Mouse (Mus musculus) heart, embryonic 13.5 days (tissue): ENCODE measurements at regions not wholly inside any gene's neighbourhood (a gene's known extent, or its start where the extent isn't known, plus 50 kb on each side); places are given as distances from the start of the nearest gene placed in this dataset.
"Not testable (repeated sequence)": the region's sequence is repeated elsewhere in the genome, so short reads cannot be mapped to it uniquely, and the experiment has no call there.

Source experiments
- ATAC-seq: fragments of 200-750 bp; cut with Nextera tagmentation; 2 replicates; pipeline ENCODE4 v1.8.0; 2017; ENCODE audit warnings: moderate TSS enrichment; ENCODE audit not compliant: insufficient number of reproducible peaks, low FRiP score, low TSS enrichment; ENCODE audit errors: extremely low read depth
- H3K27ac ChIP-seq: fragments of 300-500 bp; sonication (generic); replicated peaks from 2 replicates; pipeline ENCODE4 v1.5.1; 2015; ENCODE audit warnings: moderate library complexity, mild to moderate bottlenecking, inconsistent platforms
- H3K27me3 ChIP-seq: fragments of 300-500 bp; sonication (generic); replicated peaks from 2 replicates; pipeline ENCODE4 v1.6.1; 2015; ENCODE audit warnings: mild to moderate bottlenecking, inconsistent platforms
- H3K36me3 ChIP-seq: fragments of 300-500 bp; sonication (generic); 2 replicates; pipeline ENCODE4 v1.6.1; 2015; ENCODE audit warnings: mild to moderate bottlenecking, inconsistent platforms
- H3K4me1 ChIP-seq: fragments of 300-500 bp; sonication (generic); 2 replicates; pipeline ENCODE4 v1.6.1; 2015; ENCODE audit warnings: inconsistent platforms
- H3K4me2 ChIP-seq: fragments of 300-500 bp; sonication (generic); 2 replicates; pipeline ENCODE4 v1.6.1; 2015; ENCODE audit warnings: inconsistent platforms, mild to moderate bottlenecking, moderate library complexity
- H3K4me3 ChIP-seq: fragments of 300-500 bp; sonication (generic); 2 replicates; pipeline ENCODE4 v1.5.1; 2015; ENCODE audit warnings: moderate library complexity, mild to moderate bottlenecking, inconsistent platforms
- H3K9ac ChIP-seq: fragments of 300-500 bp; sonication (generic); 2 replicates; pipeline ENCODE4 v1.6.1; 2015; ENCODE audit warnings: inconsistent platforms, mild to moderate bottlenecking, moderate library complexity
- H3K9me3 ChIP-seq: fragments of 300-500 bp; sonication (generic); 2 replicates; pipeline ENCODE4 v1.6.1; 2016; ENCODE audit warnings: inconsistent platforms
- WGBS: fragments of 180-500 bp; shearing (Covaris S2); methylation state at CpG from one replicate; pipeline ENCODE4 v1.1.7; 2015; ENCODE audit warnings: mixed read lengths; 5-methylcytosine and 5-hydroxymethylcytosine counted together

- no peak overlapping the region for H3K9ac ChIP-seq
- no peak overlapping the region for H3K27ac ChIP-seq
- 83% methylated on average over 6 of the region's 6 CpGs for WGBS
- H3K36me3 ChIP-seq = no peaks in the 10 kb centered on the region
- no peak for ATAC-seq
- peaks cover 13% of the 10 kb centered on the region; the same call in 1 of the 2 replicates for H3K4me1 ChIP-seq
- no peak overlapping the region for H3K4me2 ChIP-seq
- H3K4me3 ChIP-seq = no peak overlapping the region
- H3K9me3 ChIP-seq = no peaks in the 10 kb centered on the region
- no peaks in the 10 kb centered on the region for H3K27me3 ChIP-seq
Observed at GRCm38 (mm10) chr2:107117564-107117963, 58.1 kb upstream of the Fshb start.

- H3K4me3 ChIP-seq = no peak overlapping the region
- no peak overlapping the region; the same call in 1 of the 2 replicates for H3K27ac ChIP-seq
- no peaks in the 10 kb centered on the region for H3K9me3 ChIP-seq
- 45% methylated on average over 9 of the region's 9 CpGs for WGBS
- H3K27me3 ChIP-seq = no peaks in the 10 kb centered on the region
- no peak overlapping the region for H3K9ac ChIP-seq
- peaks cover 13% of the 10 kb centered on the region; the same call in 1 of the 2 replicates for H3K4me1 ChIP-seq
- no peak; the same call in 1 of the 2 replicates for ATAC-seq
- no peaks in the 10 kb centered on the region for H3K36me3 ChIP-seq
- no peak overlapping the region for H3K4me2 ChIP-seq
Observed at GRCm38 (mm10) chr2:107118711-107119474, 59.4 kb upstream of the Fshb start.

GRCm38 (mm10) chr2:107119697-107120096 is 60.2 kb upstream of the Fshb start:
- Histone ChIP-seq H3K9ac (no peak overlapping the region), H3K4me2 (no peak overlapping the region), H3K27me3 (no peaks in the 10 kb centered on the region), H3K9me3 (no peaks in the 10 kb centered on the region), H3K4me3 (no peak overlapping the region), H3K27ac (no peak overlapping the region), H3K36me3 (no peaks in the 10 kb centered on the region), H3K4me1 (peaks cover 13% of the 10 kb centered on the region; the same call in 1 of the 2 replicates)
- 20% methylated on average over 1 of the region's 1 CpGs for WGBS
- no peak for ATAC-seq

- Histone ChIP-seq H3K4me2 (no peak overlapping the region), H3K4me3 (no peak overlapping the region), H3K27me3 (no peaks in the 10 kb centered on the region), H3K36me3 (no peaks in the 10 kb centered on the region), H3K27ac (no peak overlapping the region), H3K4me1 (no peaks in the 10 kb centered on the region), H3K9ac (no peak overlapping the region), H3K9me3 (no peaks in the 10 kb centered on the region)
- ATAC-seq = no peak
Observed at GRCm38 (mm10) chr2:107133186-107133585, 73.7 kb upstream of the Fshb start.

GRCm38 (mm10) chr2:107149317-107149716 is 89.9 kb upstream of the Fshb start:
- H3K4me3 ChIP-seq = no peak overlapping the region
- no peaks in the 10 kb centered on the region for H3K9me3 ChIP-seq
- 90% methylated on average over 2 of the region's 2 CpGs for WGBS
- no peak overlapping the region for H3K9ac ChIP-seq
- H3K27me3 ChIP-seq = no peaks in the 10 kb centered on the region
- no peak overlapping the region for H3K4me2 ChIP-seq
- H3K36me3 ChIP-seq = no peaks in the 10 kb centered on the region
- ATAC-seq = no peak
- 0 out of 2 replicates have a peak, but pooled peaks cover 5% of the 10 kb centered on the region for H3K4me1 ChIP-seq
- H3K27ac ChIP-seq = no peak overlapping the region

GRCm38 (mm10) chr2:107149851-107150250 is 90.4 kb upstream of the Fshb start:
- ATAC-seq = no peak
- H3K4me3 ChIP-seq = no peak overlapping the region
- H3K4me2 ChIP-seq = no peak overlapping the region
- H3K36me3 ChIP-seq = no peaks in the 10 kb centered on the region
- H3K9ac ChIP-seq = no peak overlapping the region
- no peaks in the 10 kb centered on the region for H3K9me3 ChIP-seq
- H3K27me3 ChIP-seq = no peaks in the 10 kb centered on the region
- 0 out of 2 replicates have a peak, but pooled peaks cover 5% of the 10 kb centered on the region for H3K4me1 ChIP-seq
- H3K27ac ChIP-seq = no peak overlapping the region
- 71% methylated on average over 2 of the region's 2 CpGs for WGBS

- no peaks in the 10 kb centered on the region for H3K27me3 ChIP-seq
- no peak overlapping the region for H3K4me2 ChIP-seq
- no peaks in the 10 kb centered on the region for H3K36me3 ChIP-seq
- ATAC-seq = no peak
- no peak overlapping the region for H3K27ac ChIP-seq
- H3K9me3 ChIP-seq = no peaks in the 10 kb centered on the region
- H3K9ac ChIP-seq = no peak overlapping the region
- 78% methylated on average over 3 of the region's 3 CpGs for WGBS
- H3K4me3 ChIP-seq = no peak overlapping the region
- H3K4me1 ChIP-seq = 0 out of 2 replicates have a peak, but pooled peaks cover 5% of the 10 kb centered on the region
Observed at GRCm38 (mm10) chr2:107150373-107150772, 90.9 kb upstream of the Fshb start.

- Histone ChIP-seq H3K4me3 (no peak overlapping the region), H3K27me3 (no peaks in the 10 kb centered on the region), H3K4me2 (no peak overlapping the region), H3K9ac (no peak overlapping the region), H3K9me3 (no peaks in the 10 kb centered on the region), H3K4me1 (0 out of 2 replicates have a peak, but pooled peaks cover 5% of the 10 kb centered on the region), H3K27ac (no peak overlapping the region), H3K36me3 (no peaks in the 10 kb centered on the region)
- ATAC-seq = no peak
Observed at GRCm38 (mm10) chr2:107151878-107152277, 92.4 kb upstream of the Fshb start.

- H3K9ac ChIP-seq, H3K4me2 ChIP-seq, H3K4me3 ChIP-seq, H3K27ac ChIP-seq, H3K4me1 ChIP-seq, ATAC-seq, H3K27me3 ChIP-seq, H3K9me3 ChIP-seq, H3K36me3 ChIP-seq: not testable (repeated sequence)
- 66% methylated on average over 11 of the region's 13 CpGs for WGBS
Observed at GRCm38 (mm10) chr2:107158836-107159402, 99.5 kb upstream of the Fshb start.

- no peaks in the 10 kb centered on the region for H3K9me3 ChIP-seq
- WGBS = 45% methylated on average over 4 of the region's 4 CpGs
- no peaks in the 10 kb centered on the region for H3K27me3 ChIP-seq
- no peak overlapping the region for H3K27ac ChIP-seq
- no peaks in the 10 kb centered on the region for H3K36me3 ChIP-seq
- no peak for ATAC-seq
- no peak overlapping the region for H3K4me3 ChIP-seq
- no peak overlapping the region for H3K9ac ChIP-seq
- H3K4me1 ChIP-seq = no peaks in the 10 kb centered on the region
- H3K4me2 ChIP-seq = no peak overlapping the region
Observed at GRCm38 (mm10) chr2:107175721-107176120, 114.7 kb upstream of the Kcna4 start.

- Histone ChIP-seq H3K4me2 (no peak overlapping the region), H3K9me3 (no peaks in the 10 kb centered on the region; the same call in 1 of the 2 replicates), H3K4me3 (no peak overlapping the region), H3K4me1 (no peaks in the 10 kb centered on the region), H3K36me3 (no peaks in the 10 kb centered on the region), H3K9ac (no peak overlapping the region), H3K27ac (no peak overlapping the region), H3K27me3 (no peaks in the 10 kb centered on the region)
- WGBS = 76% methylated on average over 6 of the region's 6 CpGs
- ATAC-seq = no peak
Observed at GRCm38 (mm10) chr2:107183066-107183465, 107.4 kb upstream of the Kcna4 start.

- Histone ChIP-seq H3K27ac (no peak overlapping the region), H3K27me3 (no peaks in the 10 kb centered on the region), H3K4me2 (no peak overlapping the region), H3K9ac (no peak overlapping the region), H3K4me1 (no peaks in the 10 kb centered on the region), H3K36me3 (no peaks in the 10 kb centered on the region), H3K4me3 (no peak overlapping the region), H3K9me3 (no peaks in the 10 kb centered on the region; the same call in 1 of the 2 replicates)
- 47% methylated on average over 3 of the region's 3 CpGs for WGBS
- no peak for ATAC-seq
Observed at GRCm38 (mm10) chr2:107184864-107185263, 105.6 kb upstream of the Kcna4 start.
